Mouse (Mus musculus) testis, adult 2 months (tissue): ENCODE measurements around the gene Zfp987. TPM values are rescaled to one million over a fixed set of nuclear protein-coding genes. Genes with fewer than 3 reads are reported as not detected.
"Not testable (repeated sequence)": the region's sequence is repeated elsewhere in the genome, so short reads cannot be mapped to it uniquely, and the experiment has no call there.

ENCODE experiments used
- H3K27ac ChIP-seq: fragments of 200-500 bp; 2 replicates; pipeline ENCODE4 v1.5.1; 2012; ENCODE audit warnings: low read depth, low read length; ENCODE audit not compliant: control insufficient read depth, insufficient read depth
- H3K27me3 ChIP-seq: fragments of 200-500 bp; 2 replicates; pipeline ENCODE4 v1.6.1; 2012; ENCODE audit warnings: mild to moderate bottlenecking, low read length, moderate library complexity; ENCODE audit not compliant: control insufficient read depth, insufficient read depth
- H3K36me3 ChIP-seq: fragments of 200-500 bp; 2 replicates; pipeline ENCODE4 v1.6.1; 2012; ENCODE audit warnings: mild to moderate bottlenecking, low read length; ENCODE audit not compliant: control insufficient read depth, insufficient read depth
- H3K4me1 ChIP-seq: fragments of 200-500 bp; 2 replicates; pipeline ENCODE4 v1.6.1; 2012; ENCODE audit warnings: low read length; ENCODE audit not compliant: control insufficient read depth, insufficient read depth
- H3K4me3 ChIP-seq: fragments of 200-500 bp; 2 replicates; pipeline ENCODE4 v1.5.1; 2012; ENCODE audit warnings: low read depth, mild to moderate bottlenecking, low read length, moderate library complexity, mixed read lengths; ENCODE audit not compliant: control insufficient read depth
- CTCF ChIP-seq: fragments of 200-500 bp; IDR thresholded peaks from 2 replicates; pipeline ENCODE4 v1.5.1; 2012; ENCODE audit warnings: low read depth, mild to moderate bottlenecking, inconsistent platforms, low read length, moderate library complexity; ENCODE audit not compliant: control insufficient read depth, insufficient read depth, insufficient replicate concordance
- POLR2A ChIP-seq: fragments of 200-500 bp; IDR thresholded peaks from 2 replicates; pipeline ENCODE4 v1.6.1; 2012; ENCODE audit warnings: low read depth, mild to moderate bottlenecking, inconsistent platforms, low read length, moderate library complexity; ENCODE audit not compliant: control insufficient read depth
- polyA plus RNA-seq: library from polyadenylated mRNA; depleted of rRNA; stranded (reverse); fragments of >200 nt; gene quantifications from 2 replicates; pipeline ENCODE4 v1.2.3, GENCODE M21; 2012; rRNA removed

The Zfp987 gene
- polyA plus RNA-seq: 0.04 TPM in 1 of 2 replicates, not detected in the other

- H3K27me3 ChIP-seq, H3K4me3 ChIP-seq, H3K36me3 ChIP-seq, H3K4me1 ChIP-seq, H3K27ac ChIP-seq: not testable (repeated sequence)
Measured at GRCm38 (mm10) chr4:146096998-146097397, at the start of gene Zfp987. Gene Zfp987 (plus strand): TSS chr4:146097298.

DNA sequence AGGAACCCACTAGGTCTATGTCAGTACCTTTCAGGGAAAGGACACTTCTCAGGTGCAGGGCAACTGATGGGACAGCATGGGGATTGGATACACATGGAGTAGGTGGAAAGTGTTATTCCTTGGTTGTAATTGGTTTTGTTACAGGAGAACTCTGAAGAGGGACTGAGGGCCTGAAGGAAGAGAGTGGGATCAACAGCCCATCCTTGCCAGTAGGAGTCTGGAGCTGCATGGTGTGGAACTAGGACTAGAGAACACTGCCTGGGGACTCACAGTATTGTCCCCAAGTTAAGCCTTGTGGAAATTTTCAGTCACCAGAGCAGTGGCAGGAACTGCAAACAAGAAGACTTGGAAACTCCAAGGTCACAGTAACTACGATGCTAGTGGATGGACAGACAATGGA lies 44.6 kb upstream of the Zfp987 start:
- not testable (repeated sequence) for H3K27ac ChIP-seq, H3K36me3 ChIP-seq, H3K27me3 ChIP-seq, H3K4me3 ChIP-seq, H3K4me1 ChIP-seq

GRCm38 (mm10) chr4:146053445-146053844 lies 43.7 kb upstream of the Zfp987 start:
- H3K4me3 ChIP-seq, H3K27me3 ChIP-seq, H3K4me1 ChIP-seq, H3K36me3 ChIP-seq, H3K27ac ChIP-seq: not testable (repeated sequence)

DNA sequence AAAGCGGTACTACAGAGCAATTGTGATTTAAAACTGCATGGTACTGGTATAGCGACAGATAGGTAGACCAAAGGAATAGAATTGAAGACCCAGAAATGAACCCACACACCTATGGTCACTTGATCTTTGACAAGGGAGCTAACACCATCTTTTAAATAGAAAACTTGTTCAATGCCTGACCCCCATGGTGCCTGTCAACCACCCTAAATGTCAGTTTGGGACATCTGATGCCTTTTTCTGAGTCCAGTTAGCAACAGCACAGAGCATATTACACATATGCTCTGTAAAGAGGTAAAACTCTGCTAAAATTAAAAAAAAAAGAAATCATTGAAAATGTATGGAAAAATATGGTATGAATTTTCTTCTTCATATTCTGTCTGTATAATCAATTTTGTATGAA lies 41.8 kb upstream of the Zfp987 start:
- no peak for TF ChIP-seq CTCF
- TF ChIP-seq POLR2A: no peak
- Histone ChIP-seq H3K27ac (no peak overlapping the region), H3K27me3 (no peaks in the 10 kb centered on the region), H3K4me3 (no peak overlapping the region), H3K36me3 (no peaks in the 10 kb centered on the region), H3K4me1 (no peaks in the 10 kb centered on the region)

DNA sequence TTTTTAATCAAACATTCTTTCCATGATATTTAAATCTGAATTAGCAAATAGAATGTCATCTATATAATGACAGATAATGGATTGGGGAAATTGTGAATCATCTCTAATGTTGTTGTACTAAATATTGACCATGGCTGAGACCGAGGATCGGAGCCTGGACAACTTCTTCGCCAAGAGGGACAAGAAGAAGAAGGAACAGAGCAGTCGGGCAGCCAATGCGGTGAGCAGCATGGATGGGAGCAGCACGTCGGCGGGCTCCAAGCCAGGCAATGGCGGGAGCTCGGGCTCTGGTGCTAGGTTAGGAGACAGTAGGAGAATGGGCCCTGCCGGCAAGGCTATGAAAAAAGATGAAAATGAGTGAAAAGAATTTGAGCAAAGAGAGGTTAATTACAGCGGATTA lies 38.5 kb upstream of the Zfp987 start:
- not testable (repeated sequence) for H3K4me1 ChIP-seq, H3K27me3 ChIP-seq, H3K27ac ChIP-seq, H3K4me3 ChIP-seq, H3K36me3 ChIP-seq

DNA sequence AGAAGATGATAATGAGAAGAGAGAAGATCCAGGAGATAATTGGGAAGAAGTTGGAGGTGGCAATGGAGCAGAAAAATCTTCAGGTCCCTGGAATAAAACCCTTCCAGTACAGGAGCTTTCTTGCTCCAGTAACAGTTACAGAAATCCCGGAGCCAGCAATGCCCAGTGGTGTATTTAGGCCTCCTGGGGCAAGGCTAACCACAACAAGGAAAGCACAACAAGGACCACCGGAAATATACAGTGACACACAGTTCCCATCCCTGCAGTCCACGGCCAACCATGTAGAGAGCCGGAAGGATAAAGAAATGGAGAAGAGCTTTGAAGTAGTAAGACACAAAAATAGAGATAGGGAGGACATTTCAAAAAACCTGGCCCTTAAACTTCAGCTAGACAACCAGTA lies 38.0 kb upstream of the Zfp987 start:
- H3K4me1 ChIP-seq, H3K36me3 ChIP-seq, H3K4me3 ChIP-seq, H3K27me3 ChIP-seq, H3K27ac ChIP-seq: not testable (repeated sequence)

DNA sequence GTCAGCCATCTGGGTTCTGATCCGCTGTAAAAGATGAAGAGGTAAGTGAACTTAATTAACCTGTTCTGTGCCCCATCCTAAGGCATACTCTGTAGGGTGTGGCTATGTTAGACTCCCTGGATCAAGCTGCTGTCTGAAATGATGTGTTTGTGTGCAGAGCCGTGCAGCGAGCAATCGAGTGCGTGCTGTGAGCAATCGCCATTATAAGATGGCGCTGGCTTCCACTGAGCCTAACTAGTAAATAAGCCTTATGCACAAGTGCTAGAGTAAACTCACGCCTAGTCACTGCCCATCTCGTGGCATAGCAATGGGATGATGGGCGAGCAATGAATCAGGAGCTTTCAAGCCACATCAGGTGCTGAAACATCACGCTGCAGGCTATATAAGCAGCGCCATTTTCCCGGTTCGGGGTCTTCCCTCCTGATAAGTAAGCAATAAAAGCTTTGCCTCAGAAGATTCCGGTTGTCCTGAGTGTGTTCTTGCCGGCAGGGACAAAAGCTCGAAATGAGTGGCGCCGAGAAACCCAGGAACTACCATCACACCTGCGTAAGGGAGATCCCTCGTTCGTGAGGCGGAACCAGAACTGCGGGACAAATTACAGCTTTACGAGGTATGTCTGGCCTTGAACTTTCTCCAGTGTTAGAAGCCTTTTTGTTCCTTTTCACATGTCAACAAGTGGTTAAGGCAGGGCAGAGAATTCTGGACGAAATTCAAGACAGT lies 37.0 kb upstream of the Zfp987 start:
- not testable (repeated sequence) for H3K4me3 ChIP-seq, H3K27ac ChIP-seq, H3K4me1 ChIP-seq, H3K27me3 ChIP-seq, H3K36me3 ChIP-seq

DNA sequence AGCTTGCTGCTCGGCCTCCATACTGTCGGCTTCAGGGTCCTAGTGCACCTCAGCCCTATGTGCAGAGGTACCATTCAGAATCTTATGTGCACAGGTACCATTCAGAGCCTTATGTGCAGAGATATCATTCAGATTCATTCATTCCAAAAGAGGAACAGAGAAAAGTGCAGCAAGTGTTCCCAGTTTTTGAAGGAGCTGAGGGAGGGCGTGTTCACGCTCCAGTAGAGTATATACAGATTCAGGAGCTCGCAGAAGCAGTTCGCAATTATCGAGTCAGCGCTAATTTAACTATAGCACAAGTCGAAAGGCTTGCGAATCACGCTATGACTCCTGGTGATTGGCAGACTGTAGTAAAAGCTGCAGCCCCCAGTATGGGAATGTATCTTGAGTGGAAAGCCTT lies 36.0 kb upstream of the Zfp987 start:
- H3K36me3 ChIP-seq, H3K27ac ChIP-seq, H3K4me1 ChIP-seq, H3K27me3 ChIP-seq, H3K4me3 ChIP-seq: not testable (repeated sequence)

DNA sequence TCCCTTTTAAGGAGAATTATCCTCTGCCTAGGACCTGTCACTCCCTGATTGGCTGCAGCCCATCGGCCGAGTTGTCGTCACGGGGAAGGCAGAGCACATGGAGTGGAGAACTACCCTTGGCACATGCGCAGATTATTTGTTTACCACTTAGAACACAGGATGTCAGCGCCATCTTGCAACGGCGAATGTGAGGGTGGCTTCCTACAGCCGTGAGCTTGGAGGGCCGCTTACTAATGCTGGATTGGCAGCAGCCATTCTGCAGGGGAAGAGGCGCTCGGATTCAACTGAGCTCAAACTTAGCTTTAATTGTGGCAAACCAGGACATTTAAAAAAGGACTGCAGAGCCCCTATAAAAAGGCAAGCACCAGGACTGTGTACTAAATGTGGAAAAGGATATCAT lies 35.1 kb upstream of the Zfp987 start:
- not testable (repeated sequence) for H3K36me3 ChIP-seq, H3K4me3 ChIP-seq, H3K4me1 ChIP-seq, H3K27me3 ChIP-seq, H3K27ac ChIP-seq

DNA sequence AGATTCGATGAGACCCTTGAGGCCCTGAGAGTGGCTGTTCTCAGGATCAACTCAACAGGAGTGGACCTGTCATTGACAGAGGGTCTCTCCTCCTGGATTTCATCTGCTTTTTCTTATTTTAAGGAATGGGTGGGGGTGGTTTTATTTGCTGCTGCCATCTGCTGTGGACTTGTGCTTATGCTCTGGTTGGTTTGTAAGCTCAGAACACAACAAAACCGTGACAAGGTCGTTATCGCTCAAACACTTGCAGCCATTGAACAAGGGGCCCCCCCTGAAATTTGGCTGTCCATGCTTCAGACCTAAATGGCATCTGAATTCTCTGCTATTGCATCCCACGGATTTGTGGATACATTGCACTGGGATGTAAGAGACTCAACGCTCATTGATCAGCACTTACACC lies 34.1 kb upstream of the Zfp987 start:
- H3K27ac ChIP-seq, H3K27me3 ChIP-seq, H3K36me3 ChIP-seq, H3K4me1 ChIP-seq, H3K4me3 ChIP-seq: not testable (repeated sequence)

- not testable (repeated sequence) for H3K27me3 ChIP-seq, H3K4me3 ChIP-seq, H3K4me1 ChIP-seq, H3K27ac ChIP-seq, H3K36me3 ChIP-seq
Measured at GRCm38 (mm10) chr4:146063621-146064020, 33.5 kb upstream of the Zfp987 start.

DNA sequence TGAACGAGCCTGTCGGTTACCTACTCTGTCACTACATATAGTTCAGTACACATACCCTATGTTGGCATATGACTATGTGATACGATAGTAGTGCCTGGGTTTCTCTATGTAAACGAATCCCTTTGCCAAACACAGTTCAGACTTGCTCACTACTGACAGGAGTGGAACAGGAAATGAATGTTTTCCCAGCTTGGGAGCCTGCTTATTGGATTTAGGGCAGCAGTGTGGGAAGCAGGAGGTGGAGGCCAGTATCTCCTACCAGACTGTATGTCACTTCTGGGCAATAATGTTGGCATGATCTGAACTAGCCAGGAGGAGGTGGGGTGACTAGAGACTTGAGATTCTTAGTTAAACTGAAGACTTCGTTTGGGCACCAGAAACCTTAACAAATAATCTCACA lies 32.3 kb upstream of the Zfp987 start:
- H3K4me3 ChIP-seq, H3K4me1 ChIP-seq, H3K27ac ChIP-seq, H3K36me3 ChIP-seq, H3K27me3 ChIP-seq: not testable (repeated sequence)
